Mouse (Mus musculus) MEL (cell line): ENCODE measurements around the gene Ccdc162. TPM values are rescaled to one million over a fixed set of nuclear protein-coding genes. Genes with fewer than 3 reads are reported as not detected.

ENCODE experiments used
- DNase-seq: peaks from one replicate; pipeline ENCODE4 v3.0.0; 2011; ENCODE audit warnings: low read depth, low spot score
- H3K27ac ChIP-seq: 2 replicates; pipeline ENCODE4 v1.5.1; 2012; ENCODE audit warnings: low read depth, mild to moderate bottlenecking, control low read depth, low read length, moderate library complexity; ENCODE audit not compliant: control insufficient read depth
- H3K27me3 ChIP-seq, 2 experiments: fragments of 150-350 bp in 1 of 2; sonication (generic) in 1 of 2; 2 replicates each; pipeline ENCODE4 v1.6.1; 2012; ENCODE audit warnings: low read length in 2 of 2, mild to moderate bottlenecking in 2 of 2, improper control_type of control experiment in 1 of 2, moderate library complexity in 1 of 2; ENCODE audit not compliant: insufficient read depth in 2 of 2, control insufficient read depth in 1 of 2
- H3K36me3 ChIP-seq, 2 experiments: 2 replicates each; pipeline ENCODE4 v1.6.1; 2012 to 2014; ENCODE audit warnings: low read length in 2 of 2, improper control_type of control experiment in 1 of 2, inconsistent platforms in 1 of 2, mild to moderate bottlenecking in 1 of 2; ENCODE audit not compliant: insufficient read depth in 2 of 2, control insufficient read depth in 1 of 2
- H3K4me1 ChIP-seq, 2 experiments: fragments of 150-350 bp in 1 of 2; sonication (generic) in 1 of 2; 2 replicates each; pipeline ENCODE4 v1.6.1; 2012; ENCODE audit warnings: low read length in 2 of 2, improper control_type of control experiment in 1 of 2, mild to moderate bottlenecking in 1 of 2; ENCODE audit not compliant: insufficient read depth in 2 of 2, control insufficient read depth in 1 of 2
- H3K4me3 ChIP-seq, 2 experiments: fragments of 150-350 bp in 1 of 2; sonication (generic) in 1 of 2; 2 replicates each; pipeline ENCODE4 v1.5.1; 2012; ENCODE audit warnings: low read depth in 2 of 2, low read length in 2 of 2, mild to moderate bottlenecking in 2 of 2, moderate library complexity in 2 of 2, control low read depth in 1 of 2, improper control_type of control experiment in 1 of 2; ENCODE audit not compliant: control insufficient read depth in 1 of 2, insufficient read depth in 1 of 2
- H3K79me2 ChIP-seq: 2 replicates; pipeline ENCODE4 v1.6.1; 2012; ENCODE audit warnings: mild to moderate bottlenecking, low read length, moderate library complexity; ENCODE audit not compliant: control insufficient read depth, poor library complexity, insufficient read depth
- H3K9ac ChIP-seq: 2 replicates; pipeline ENCODE4 v1.6.1; 2012; ENCODE audit warnings: low read depth, mild to moderate bottlenecking, control low read depth, low read length, moderate library complexity; ENCODE audit not compliant: control insufficient read depth, poor library complexity, severe bottlenecking
- H3K9me3 ChIP-seq: fragments of 150-350 bp; sonication (generic); replicated peaks from 2 replicates; pipeline ENCODE4 v1.6.1; 2012; ENCODE audit warnings: mild to moderate bottlenecking, low read length, improper control_type of control experiment, moderate library complexity; ENCODE audit not compliant: insufficient read depth
- CHD2 ChIP-seq: IDR thresholded peaks from 2 replicates; pipeline ENCODE4 v1.6.1; 2011; ENCODE audit warnings: low read length, improper control_type of control experiment
- ELF1 ChIP-seq: IDR thresholded peaks from 2 replicates; pipeline ENCODE4 v1.6.1; 2014; ENCODE audit warnings: low read depth, mild to moderate bottlenecking, inconsistent platforms, low read length, improper control_type of control experiment, moderate library complexity
- EP300 ChIP-seq, 2 experiments: IDR thresholded peaks; 2 replicates each; pipeline ENCODE4 v1.6.1; 2011; ENCODE audit warnings: improper control_type of control experiment in 2 of 2, low read length in 2 of 2, low read depth in 1 of 2, mild to moderate bottlenecking in 1 of 2
- ETS1 ChIP-seq: IDR thresholded peaks from 2 replicates; pipeline ENCODE4 v1.6.1; 2012; ENCODE audit warnings: low read depth, mild to moderate bottlenecking, inconsistent platforms, low read length, improper control_type of control experiment, moderate library complexity
- GABPA ChIP-seq: IDR thresholded peaks from 2 replicates; pipeline ENCODE4 v1.6.1; 2012; ENCODE audit warnings: low read depth, mild to moderate bottlenecking, inconsistent platforms, low read length, improper control_type of control experiment, moderate library complexity
- GATA1 ChIP-seq: IDR thresholded peaks from 2 replicates; pipeline ENCODE4 v1.6.1; 2011; ENCODE audit warnings: low read depth, low read length, improper control_type of control experiment
- HCFC1 ChIP-seq: IDR thresholded peaks from 2 replicates; pipeline ENCODE4 v1.6.1; 2012; ENCODE audit warnings: low read depth, mild to moderate bottlenecking, inconsistent platforms, low read length, improper control_type of control experiment, moderate library complexity
- MXI1 ChIP-seq: IDR thresholded peaks from 2 replicates; pipeline ENCODE4 v1.6.1; 2011; ENCODE audit warnings: mild to moderate bottlenecking, low read depth, low read length, improper control_type of control experiment
- NELFE ChIP-seq: IDR thresholded peaks from 2 replicates; pipeline ENCODE4 v1.6.1; 2011; ENCODE audit warnings: low read depth, low read length, improper control_type of control experiment
- POLR2A ChIP-seq, 2 experiments: IDR thresholded peaks; 2 replicates each; pipeline ENCODE4 v1.6.1; 2011 to 2012; ENCODE audit warnings: low read length in 2 of 2, mild to moderate bottlenecking in 2 of 2, control low read depth in 1 of 2, improper control_type of control experiment in 1 of 2, low read depth in 1 of 2, moderate library complexity in 1 of 2; ENCODE audit not compliant: control insufficient read depth in 1 of 2, insufficient read depth in 1 of 2, poor library complexity in 1 of 2
- POLR2AphosphoS2 ChIP-seq: IDR thresholded peaks from 2 replicates; pipeline ENCODE4 v1.6.1; 2011; ENCODE audit warnings: low read length, improper control_type of control experiment
- RAD21 ChIP-seq: IDR thresholded peaks from 2 replicates; pipeline ENCODE4 v1.6.1; 2011; ENCODE audit warnings: mild to moderate bottlenecking, low read depth, low read length, improper control_type of control experiment
- SMC3 ChIP-seq: IDR thresholded peaks from 2 replicates; pipeline ENCODE4 v1.6.1; 2011; ENCODE audit warnings: low read depth, low read length, improper control_type of control experiment
- TAL1 ChIP-seq: IDR thresholded peaks from 2 replicates; pipeline ENCODE4 v1.6.1; 2012; ENCODE audit warnings: mild to moderate bottlenecking, inconsistent platforms, low read length, moderate library complexity, mixed read lengths
- TBP ChIP-seq: IDR thresholded peaks from 2 replicates; pipeline ENCODE4 v1.8.0; 2011; ENCODE audit warnings: low read depth, low read length, improper control_type of control experiment
- TCF12 ChIP-seq: IDR thresholded peaks from 2 replicates; pipeline ENCODE4 v1.6.1; 2014; ENCODE audit warnings: low read depth, mild to moderate bottlenecking, inconsistent platforms, low read length, improper control_type of control experiment, moderate library complexity
- UBTF ChIP-seq: IDR thresholded peaks from 2 replicates; pipeline ENCODE4 v1.6.1; 2012; ENCODE audit warnings: low read depth, mild to moderate bottlenecking, inconsistent platforms, low read length, improper control_type of control experiment, moderate library complexity, borderline replicate concordance; ENCODE audit not compliant: insufficient read depth
- USF2 ChIP-seq, 2 experiments: IDR thresholded peaks; 2 replicates each; pipeline ENCODE4 v1.6.1; 2011 to 2012; ENCODE audit warnings: improper control_type of control experiment in 2 of 2, low read length in 2 of 2, borderline replicate concordance in 1 of 2, inconsistent platforms in 1 of 2, low read depth in 1 of 2, mild to moderate bottlenecking in 1 of 2; ENCODE audit not compliant: insufficient read depth in 1 of 2
- ZMIZ1 ChIP-seq: IDR thresholded peaks from 2 replicates; pipeline ENCODE4 v1.6.1; 2012; ENCODE audit warnings: low read depth, mild to moderate bottlenecking, inconsistent platforms, low read length, improper control_type of control experiment, moderate library complexity
- polyA plus RNA-seq, 2 experiments: library from polyadenylated mRNA; stranded (reverse) in 1 of 2; unstranded in 1 of 2; fragments of >175 nt in 1 of 2; fragments of >200 nt in 1 of 2; gene quantifications; 2 replicates each; pipeline versions ENCODE4 v1.2.1 to v1.2.4; 2012; ENCODE audit warnings: low replicate concordance in 2 of 2, low read depth in 1 of 2; ENCODE audit not compliant: insufficient read length in 2 of 2, insufficient read depth in 1 of 2, missing spikeins in 1 of 2
- total RNA-seq: library from RNA; depleted of rRNA; stranded (reverse); fragments of 300-350 nt; gene quantifications from 2 replicates; pipeline ENCODE4 v1.2.3, GENCODE M21; 2012

Gene Ccdc162
- total and polyA plus RNA-seq, 3 experiments: 0.06 TPM; not detected in 2

DNA sequence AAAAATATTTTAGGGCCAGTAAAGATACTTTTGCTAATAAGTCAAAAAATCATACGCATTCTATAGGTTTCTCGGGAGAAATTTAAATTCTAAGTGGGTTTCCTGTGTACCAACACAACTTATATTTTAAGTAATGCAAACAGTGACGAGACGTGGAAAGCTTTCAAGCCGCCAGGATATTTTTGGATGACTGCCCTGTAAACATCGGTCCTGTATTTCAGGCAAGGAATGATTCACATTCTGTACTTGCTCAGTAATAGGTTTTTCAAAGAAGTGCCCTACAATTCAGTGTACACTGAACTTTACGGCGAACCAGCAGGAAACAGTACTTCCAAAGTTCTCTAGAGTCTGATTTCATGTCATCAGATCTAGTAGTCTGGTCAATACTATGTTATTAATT, 5.7 kb downstream of the Ccdc162 start:
- peaks cover 0 to 8% of the 10 kb centered on the region in 2 experiments; a peak in 2 of 4 replicates for H3K4me1 ChIP-seq
- no peaks in the 10 kb centered on the region for H3K79me2 ChIP-seq
- no peak overlapping the region for H3K4me3 ChIP-seq
- no peaks in the 10 kb centered on the region for H3K9me3 ChIP-seq
- TF ChIP-seq MXI1 (no peak), NELFE (no peak), POLR2A (IDR thresholded peaks at IDR 0.05; ENCODE audit: control insufficient read depth in 1 of 2, insufficient read depth in 1 of 2, low read depth in 1 of 2, low read length in 2 of 2, poor library complexity in 1 of 2) (no peak), HCFC1 (no peak), GATA1 (no peak), CHD2 (no peak), POLR2AphosphoS2 (no peak), TCF12 (no peak), RAD21 (no peak), UBTF (no peak), TBP (no peak), ZMIZ1 (no peak), GABPA (no peak), SMC3 (no peak), USF2 (IDR thresholded peaks at IDR 0.05; ENCODE audit: borderline replicate concordance in 1 of 2, insufficient read depth in 1 of 2, low read depth in 1 of 2, low read length in 2 of 2) (no peak)
- H3K36me3 ChIP-seq: peaks cover 0 to 5% of the 10 kb centered on the region in 2 experiments; a peak in 1 of 4 replicates
- H3K27ac ChIP-seq: no peak overlapping the region
- DNase-seq: no peak
- no peaks in the 10 kb centered on the region for H3K27me3 ChIP-seq
- H3K9ac ChIP-seq: no peak overlapping the region

DNA sequence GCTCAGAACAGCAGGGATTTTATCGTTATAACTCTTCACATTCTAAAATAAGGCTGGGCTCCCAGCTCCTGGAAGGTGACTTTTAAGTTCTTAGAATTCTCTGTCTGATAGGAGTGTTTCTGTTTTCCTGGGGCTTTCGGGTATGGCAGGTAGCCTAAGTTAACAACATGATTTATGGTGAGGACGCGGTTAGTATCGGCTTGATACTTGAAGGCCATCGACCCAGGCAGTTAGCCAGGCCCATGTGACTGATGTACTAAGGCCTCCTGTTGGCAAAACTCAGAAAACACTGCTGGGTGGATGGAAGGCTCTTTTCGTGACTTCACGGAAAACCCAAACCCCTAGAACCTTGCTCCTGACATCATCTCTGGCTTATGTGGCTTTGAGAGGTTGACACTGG, 7.1 kb downstream of the Ccdc162 start:
- Histone ChIP-seq H3K79me2 (no peaks in the 10 kb centered on the region), H3K9ac (no peak overlapping the region), H3K4me1 (peaks cover 0 to 8% of the 10 kb centered on the region in 2 experiments; a peak in 2 of 4 replicates), H3K36me3 (peaks cover 0 to 5% of the 10 kb centered on the region in 2 experiments; a peak in 1 of 4 replicates), H3K27ac (no peak overlapping the region), H3K4me3 (no peak overlapping the region), H3K27me3 (no peaks in the 10 kb centered on the region), H3K9me3 (no peaks in the 10 kb centered on the region)
- TF ChIP-seq EP300 (IDR thresholded peaks at IDR 0.05; ENCODE audit: low read depth in 1 of 2, low read length in 2 of 2) (no peak), UBTF (no peak), ETS1 (no peak), ELF1 (no peak), TAL1 (no peak)
- DNase-seq: no peak
